Mouse (Mus musculus): ENCODE data around the gene Rnf187.
A peak's percentile ranks its signal among the peaks of the same experiment; 100 is the strongest.

The Rnf187 gene

GRCm38 (mm10) chr11:58938322-58939087, at the start of gene Rnf187:
TSS of gene Rnf187 (minus strand) at chr11:58938916.
- DNase-seq (ENCODE audit: low spot score) = peak; percentile 97

GRCm38 (mm10) chr11:58985299-58985917, 46.7 kb upstream of the Rnf187 start:
- no peak for DNase-seq (ENCODE audit: low spot score)

GRCm38 (mm10) chr11:58984657-58985056, 45.9 kb upstream of the Rnf187 start:
- DNase-seq (ENCODE audit: low spot score) = no peak

GRCm38 (mm10) chr11:58983691-58984341, 45.1 kb upstream of the Rnf187 start:
- DNase-seq (ENCODE audit: low spot score) = no peak

- DNase-seq (ENCODE audit: low spot score) = no peak
Measured at GRCm38 (mm10) chr11:58982471-58983097, 43.9 kb upstream of the Rnf187 start.

GRCm38 (mm10) chr11:58981541-58982447, 43.1 kb upstream of the Rnf187 start:
- peak; percentile 52 for DNase-seq (ENCODE audit: low spot score)

GRCm38 (mm10) chr11:58980381-58980990, 41.8 kb upstream of the Rnf187 start:
- no peak for DNase-seq (ENCODE audit: low spot score)

- no peak for DNase-seq (ENCODE audit: low spot score)
Measured at GRCm38 (mm10) chr11:58979661-58980060, 40.9 kb upstream of the Rnf187 start.

GRCm38 (mm10) chr11:58979183-58979582, 40.5 kb upstream of the Rnf187 start:
- DNase-seq (ENCODE audit: low spot score) = no peak

- DNase-seq (ENCODE audit: low spot score) = no peak
Measured at GRCm38 (mm10) chr11:58978706-58979030, 40.0 kb upstream of the Rnf187 start.

- DNase-seq (ENCODE audit: low spot score) = peak; percentile 85
Measured at GRCm38 (mm10) chr11:58978027-58978705, 39.5 kb upstream of the Rnf187 start, which contains the start of gene Trim11. TSS of gene Trim11 (plus strand) at chr11:58978093.

GRCm38 (mm10) chr11:58977607-58978026, 38.9 kb upstream of the Rnf187 start:
- no peak for DNase-seq (ENCODE audit: low spot score)

- DNase-seq (ENCODE audit: low spot score) = no peak
Measured at GRCm38 (mm10) chr11:58977150-58977549, 38.4 kb upstream of the Rnf187 start.

GRCm38 (mm10) chr11:58974414-58974813, 35.7 kb upstream of the Rnf187 start:
- DNase-seq (ENCODE audit: low spot score) = no peak

- DNase-seq (ENCODE audit: low spot score) = no peak
Measured at GRCm38 (mm10) chr11:58971796-58972195, 33.1 kb upstream of the Rnf187 start.

- DNase-seq (ENCODE audit: low spot score) = no peak
Measured at GRCm38 (mm10) chr11:58970831-58971530, 32.3 kb upstream of the Rnf187 start.

- DNase-seq (ENCODE audit: low spot score) = no peak
Measured at GRCm38 (mm10) chr11:58969659-58970058, 30.9 kb upstream of the Rnf187 start.

GRCm38 (mm10) chr11:58969027-58969426, 30.3 kb upstream of the Rnf187 start:
- no peak for DNase-seq (ENCODE audit: low spot score)

- no peak for DNase-seq (ENCODE audit: low spot score)
Measured at GRCm38 (mm10) chr11:58968551-58968950, 29.8 kb upstream of the Rnf187 start.

GRCm38 (mm10) chr11:58967346-58967745, 28.6 kb upstream of the Rnf187 start:
- DNase-seq (ENCODE audit: low spot score) = no peak

Data from embryo, embryonic 10 days (tissue).